Mouse (Mus musculus) T-helper 1 cell (primary cell): ENCODE data around the gene Foxc2.
"Not testable (repeated sequence)": the region's sequence is repeated elsewhere in the genome, so short reads cannot be mapped to it uniquely, and the experiment has no call there.

ENCODE experiments used
- in situ Hi-C: fragments of 300-600 bp; cut with MboI, MseI; formaldehyde crosslinking; loops from one replicate; pipeline ENCODE4 v1.15.1; 2025; ENCODE audit warnings: high pct_unique_total_duplicates

The Foxc2 gene

GRCm38 (mm10) chr8:121145457-121146134 lies 29.6 kb downstream of the Foxc2 start:
- in situ Hi-C loops: not testable (repeated sequence)

GRCm38 (mm10) chr8:121148573-121149083 lies 32.7 kb downstream of the Foxc2 start:
- in situ Hi-C loops: no loop called here

GRCm38 (mm10) chr8:121152394-121152793 lies 36.4 kb downstream of the Foxc2 start:
- in situ Hi-C loops: no loop called here

GRCm38 (mm10) chr8:121156990-121157491 lies 41.1 kb downstream of the Foxc2 start:
- in situ Hi-C loops: no loop called here

GRCm38 (mm10) chr8:121158812-121159211 lies 42.8 kb downstream of the Foxc2 start:
- in situ Hi-C loops: no loop called here

GRCm38 (mm10) chr8:121161437-121161836 lies 45.5 kb downstream of the Foxc2 start:
- in situ Hi-C loops: no loop called here

- in situ Hi-C loops: no loop called here
Measured at GRCm38 (mm10) chr8:121162413-121162812, 46.4 kb downstream of the Foxc2 start.

GRCm38 (mm10) chr8:121162906-121163695 lies 47.1 kb downstream of the Foxc2 start:
- in situ Hi-C loops: no loop called here

- in situ Hi-C loops: no loop called here
Measured at GRCm38 (mm10) chr8:121164017-121164469, 48.1 kb downstream of the Foxc2 start.

- in situ Hi-C loops: no loop called here
Measured at GRCm38 (mm10) chr8:121168033-121168432, 52.1 kb downstream of the Foxc2 start.
